Mouse (Mus musculus) forebrain, embryonic 14.5 days (tissue): ENCODE results near the gene Gm21992. TPM values are rescaled to one million over a fixed set of nuclear protein-coding genes. Genes with fewer than 3 reads are reported as not detected.
"Not testable (repeated sequence)": the region's sequence is repeated elsewhere in the genome, so short reads cannot be mapped to it uniquely, and the experiment has no call there.

Source experiments
- ATAC-seq: fragments of 200-750 bp; cut with Nextera tagmentation; 2 replicates; pipeline ENCODE4 v1.8.0; 2017; ENCODE audit warnings: mild to moderate bottlenecking, moderate library complexity
- DNase-seq: peaks from one replicate; pipeline ENCODE4 v3.0.0-alpha.2; 2015; ENCODE audit warnings: low spot score
- H3K27ac ChIP-seq: fragments of 300-500 bp; sonication (generic); 2 replicates; pipeline ENCODE4 v1.5.1; 2014; ENCODE audit warnings: low read depth, mild to moderate bottlenecking, control low read depth, low read length, moderate library complexity
- H3K27me3 ChIP-seq: fragments of 300-500 bp; sonication (generic); replicated peaks from 2 replicates; pipeline ENCODE4 v1.6.1; 2014; ENCODE audit warnings: low read length, control low read depth, mixed read lengths; ENCODE audit not compliant: control insufficient read depth, insufficient read depth
- H3K36me3 ChIP-seq: fragments of 300-500 bp; sonication (generic); 2 replicates; pipeline ENCODE4 v1.6.1; 2014; ENCODE audit warnings: low read length, control low read depth; ENCODE audit not compliant: control insufficient read depth, insufficient read depth
- H3K4me1 ChIP-seq: fragments of 300-500 bp; sonication (generic); 2 replicates; pipeline ENCODE4 v1.6.1; 2014; ENCODE audit warnings: antibody characterized with exemption, low read length, control low read depth; ENCODE audit not compliant: control insufficient read depth, insufficient read depth
- H3K4me2 ChIP-seq: fragments of 300-500 bp; sonication (generic); 2 replicates; pipeline ENCODE4 v1.6.1; 2014; ENCODE audit warnings: mild to moderate bottlenecking, control low read depth, low read length
- H3K4me3 ChIP-seq: fragments of 300-500 bp; sonication (generic); 2 replicates; pipeline ENCODE4 v1.5.1; 2014; ENCODE audit warnings: low read depth, low read length, control low read depth
- H3K9ac ChIP-seq: fragments of 300-500 bp; sonication (generic); 2 replicates; pipeline ENCODE4 v1.6.1; 2014; ENCODE audit warnings: mild to moderate bottlenecking, low read length, control low read depth, moderate library complexity
- H3K9me3 ChIP-seq: fragments of 300-500 bp; sonication (generic); replicated peaks from 2 replicates; pipeline ENCODE4 v1.6.1; 2016; ENCODE audit warnings: low read length, control low read depth, mixed read lengths; ENCODE audit not compliant: control insufficient read depth
- WGBS: fragments of 180-500 bp; shearing (Covaris S2); extraction: QIAGEN DNeasy Blood & Tissue Kit; methylation state at CpG from one replicate; pipeline ENCODE4 v1.1.7; 2014; 5-methylcytosine and 5-hydroxymethylcytosine counted together
- polyA plus RNA-seq: library from polyadenylated mRNA; unstranded; fragments of >200 nt; fragmentation: Nextera tagmentation; extraction: Ambion mirVana; gene quantifications from 2 replicates; pipeline ENCODE4 v1.2.1, GENCODE M21; 2014

The Gm21992 gene
- polyA plus RNA-seq, 1 experiment from 2014 or later, result 9.4 TPM

DNA sequence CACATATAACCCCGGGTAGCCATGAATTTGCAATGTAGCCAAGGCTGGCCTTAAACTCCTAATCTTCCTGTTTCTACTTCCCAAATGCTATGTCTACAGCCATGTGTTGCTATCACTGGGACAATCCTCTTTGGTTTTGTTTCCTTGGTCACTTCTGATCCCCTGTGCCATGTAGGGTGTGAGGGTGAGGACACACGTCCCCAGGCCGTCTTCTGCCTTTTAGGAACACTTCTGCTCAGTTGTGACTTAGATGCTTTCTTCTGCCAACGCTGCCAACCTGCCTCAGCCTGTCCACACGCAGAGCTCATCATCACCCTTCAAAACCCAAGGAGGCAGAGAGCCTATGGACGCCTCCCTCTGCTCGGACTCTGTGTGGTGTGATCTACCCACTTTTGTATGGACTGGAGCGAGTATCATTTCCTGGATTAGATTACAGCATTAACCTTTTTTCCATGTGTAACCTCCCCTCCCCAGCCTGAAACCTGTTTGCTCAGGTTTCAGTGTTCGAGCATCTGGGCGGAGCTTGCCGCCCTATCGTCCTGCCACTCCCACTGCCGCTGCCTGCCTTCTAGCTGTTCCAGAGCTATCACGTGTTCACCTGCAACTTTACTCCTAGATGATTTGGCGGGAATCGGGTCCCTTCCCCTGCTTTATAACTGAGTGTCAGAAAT is 17.2 kb upstream of the Gm21992 start:
- H3K9ac ChIP-seq, result no peak overlapping the region
- no peak overlapping the region for H3K27ac ChIP-seq
- ATAC-seq, result no peak
- no peaks in the 10 kb centered on the region for H3K27me3 ChIP-seq
- WGBS, result 64% methylated on average over 16 of the region's 16 CpGs
- H3K36me3 ChIP-seq, result peaks cover 9% of the 10 kb centered on the region; the same call in 1 of the 2 replicates
- no peak overlapping the region for H3K4me2 ChIP-seq
- H3K4me1 ChIP-seq, result no peaks in the 10 kb centered on the region
- no peak for DNase-seq
- no peak overlapping the region for H3K4me3 ChIP-seq
- H3K9me3 ChIP-seq, result no peaks in the 10 kb centered on the region

DNA sequence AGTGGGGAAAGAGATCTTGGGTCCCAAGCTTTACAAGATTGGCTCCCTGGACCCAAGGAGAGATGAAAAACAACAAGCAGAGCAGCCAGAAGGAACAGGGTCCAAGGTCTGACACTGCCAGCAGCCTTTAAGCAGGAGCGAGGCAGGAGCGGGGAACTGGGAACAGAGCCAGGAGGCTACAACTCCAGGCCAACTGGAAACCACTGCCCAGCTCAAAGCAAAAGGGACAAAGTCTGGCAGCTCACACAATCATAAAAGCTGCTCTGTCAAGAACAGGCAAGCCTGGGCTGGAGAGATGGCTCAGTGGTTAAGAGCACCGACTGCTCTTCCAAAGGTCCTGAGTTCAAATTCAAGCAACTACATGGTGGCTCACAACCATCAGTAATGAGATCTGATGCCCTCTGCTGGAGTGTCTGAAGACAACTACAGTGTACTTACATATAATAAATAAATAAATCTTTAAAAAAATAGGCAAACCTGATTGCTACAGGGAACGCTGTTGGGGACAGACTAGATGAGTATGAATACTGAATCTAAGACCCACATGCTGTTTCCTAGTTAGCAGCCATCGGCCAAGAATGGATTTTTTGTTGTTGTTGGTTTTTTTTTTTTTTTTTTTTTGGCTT is 9.4 kb upstream of the Gm21992 start:
- H3K4me2 ChIP-seq, result no peak overlapping the region
- H3K27ac ChIP-seq, result no peak overlapping the region
- DNase-seq, result peak; percentile 74
- peaks cover 6% of the 10 kb centered on the region; the same call in 1 of the 2 replicates for H3K36me3 ChIP-seq
- H3K27me3 ChIP-seq, result no peaks in the 10 kb centered on the region
- 62% methylated on average over 5 of the region's 5 CpGs for WGBS
- H3K9me3 ChIP-seq, result no peaks in the 10 kb centered on the region
- ATAC-seq, result 0 out of 2 replicates have a peak, but pooled peaks have one; percentile 54
- no peaks in the 10 kb centered on the region for H3K4me1 ChIP-seq
- no peak overlapping the region for H3K4me3 ChIP-seq
- H3K9ac ChIP-seq, result no peak overlapping the region

DNA sequence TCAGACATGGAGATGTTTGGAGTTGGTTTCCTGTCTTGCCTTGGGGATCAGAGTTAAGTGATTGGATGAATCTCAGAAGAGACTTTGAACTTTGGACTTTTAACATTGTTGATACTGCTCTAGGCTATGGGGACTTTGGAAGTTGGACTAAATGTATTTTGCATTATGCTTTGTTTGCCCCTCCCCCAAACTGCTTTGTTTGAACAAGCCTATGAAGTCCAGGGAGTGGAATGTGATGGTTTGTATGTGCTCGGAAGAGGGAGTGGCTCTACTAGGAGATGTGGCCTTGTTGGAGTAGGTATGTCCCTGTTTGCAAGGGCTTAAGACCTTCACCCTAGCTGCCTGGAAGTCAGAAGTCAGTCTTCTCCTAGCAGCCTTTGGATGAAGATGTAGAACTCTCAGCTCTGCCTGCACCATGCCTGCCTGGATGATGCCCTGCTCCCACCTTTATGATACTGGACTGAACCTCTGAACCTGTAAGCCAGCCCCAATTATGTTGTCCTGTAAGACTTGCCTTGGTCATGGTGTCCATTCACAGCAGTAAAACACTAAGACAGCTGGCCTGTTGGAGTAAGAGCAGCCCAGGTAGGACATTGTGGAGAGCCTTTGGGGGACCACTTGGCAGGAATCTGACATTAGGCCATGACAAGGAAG is 5.9 kb upstream of the Gm21992 start:
- peaks cover under 1% of the 10 kb centered on the region; the same call in 1 of the 2 replicates for H3K4me1 ChIP-seq
- no peaks in the 10 kb centered on the region for H3K27me3 ChIP-seq
- no peak overlapping the region for H3K9ac ChIP-seq
- no peak overlapping the region for H3K4me2 ChIP-seq
- no peaks in the 10 kb centered on the region for H3K36me3 ChIP-seq
- WGBS, result 78% methylated on average over 1 of the region's 1 CpGs
- ATAC-seq (no peak), DNase-seq (no peak)
- 0 out of 2 replicates have a peak, but pooled peaks cover 2% of the 10 kb centered on the region for H3K9me3 ChIP-seq
- H3K4me3 ChIP-seq, result no peak overlapping the region
- H3K27ac ChIP-seq, result no peak overlapping the region

DNA sequence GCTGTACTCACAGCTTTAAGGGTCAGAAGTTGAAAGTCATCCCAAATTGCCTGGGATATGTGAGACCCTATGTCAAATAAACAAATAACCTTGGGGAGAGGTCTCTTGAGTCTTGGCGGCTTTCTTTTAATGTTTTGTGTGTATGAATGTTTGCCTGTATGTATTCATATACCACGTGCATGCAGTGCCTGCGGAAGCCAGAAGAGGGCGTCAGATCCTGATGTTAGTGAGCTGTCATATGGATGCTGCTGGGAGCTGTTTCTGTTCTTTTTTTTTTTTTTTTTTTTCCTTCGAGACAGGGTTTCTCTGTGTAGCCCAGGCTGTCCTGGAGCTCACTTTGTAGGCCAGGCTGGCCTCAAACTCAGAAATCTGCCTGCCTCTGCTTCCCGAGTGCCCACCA is 1.6 kb upstream of the Gm21992 start:
- ATAC-seq (no peak), DNase-seq (no peak)
- no peak overlapping the region for H3K4me2 ChIP-seq
- H3K36me3 ChIP-seq, result no peaks in the 10 kb centered on the region
- no peak overlapping the region for H3K9ac ChIP-seq
- H3K9me3 ChIP-seq, result 0 out of 2 replicates have a peak, but pooled peaks cover 2% of the 10 kb centered on the region
- H3K4me3 ChIP-seq, result no peak overlapping the region
- 72% methylated on average over 6 of the region's 6 CpGs for WGBS
- peaks cover 17% of the 10 kb centered on the region for H3K4me1 ChIP-seq
- H3K27me3 ChIP-seq, result no peaks in the 10 kb centered on the region
- no peak overlapping the region for H3K27ac ChIP-seq

DNA sequence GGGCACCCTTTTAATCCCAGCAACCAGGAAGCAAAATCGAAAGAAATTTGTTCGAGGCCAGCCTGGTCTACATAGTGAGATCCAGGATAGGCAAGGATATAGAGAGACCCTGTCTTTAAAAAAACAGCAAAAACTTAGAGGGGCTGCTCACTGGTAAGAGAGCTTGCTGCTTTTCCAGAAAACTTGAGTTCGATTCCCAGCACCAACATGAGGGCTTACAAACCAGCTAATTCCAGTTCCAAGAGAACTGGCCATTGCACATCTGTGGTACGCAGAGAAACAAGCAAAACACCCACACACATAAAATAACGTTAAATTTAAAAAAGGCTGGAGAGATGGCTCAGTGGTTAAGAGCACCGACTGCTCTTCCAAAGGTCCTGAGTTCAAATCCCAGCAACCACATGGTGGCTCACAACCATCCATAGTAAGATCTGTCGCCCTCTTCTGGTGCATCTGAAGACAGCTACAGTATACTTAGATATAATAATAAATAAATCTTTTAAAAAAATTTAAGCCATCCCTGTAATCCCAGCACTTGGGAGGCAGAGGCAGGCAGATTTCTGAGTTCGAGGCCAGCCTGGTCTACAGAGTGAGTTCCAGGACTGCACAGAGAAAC is 1.0 kb upstream of the Gm21992 start:
- 79% methylated on average over 8 of the region's 8 CpGs for WGBS
- ATAC-seq, H3K9me3 ChIP-seq, H3K36me3 ChIP-seq, H3K27me3 ChIP-seq, DNase-seq: not testable (repeated sequence)
- peaks cover 17% of the 10 kb centered on the region for H3K4me1 ChIP-seq
- peak overlapping the region; percentile 79 for H3K4me3 ChIP-seq
- H3K4me2 ChIP-seq, result peak overlapping the region; percentile 88
- H3K27ac ChIP-seq, result peak overlapping the region; percentile 86; the same call in 1 of the 2 replicates
- peak overlapping the region; percentile 84 for H3K9ac ChIP-seq

DNA sequence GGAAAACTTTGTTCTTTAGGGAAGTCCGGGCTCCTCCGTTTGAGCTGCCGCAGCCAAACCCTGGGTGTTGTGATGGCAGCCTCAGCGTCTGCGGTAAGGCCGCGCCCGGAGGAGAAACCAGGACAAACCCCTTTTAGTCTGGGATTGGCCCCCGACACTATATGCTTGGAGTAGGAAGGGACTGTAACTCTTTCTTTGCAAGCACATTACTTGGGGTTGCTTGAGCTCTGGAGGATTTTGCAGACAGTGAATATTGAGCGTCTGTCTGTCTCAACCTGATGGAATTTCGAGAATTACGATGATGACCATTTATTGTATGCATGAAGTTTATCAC is 464 bp upstream of the Gm21992 start:
- Histone ChIP-seq H3K4me1 (peaks cover 17% of the 10 kb centered on the region), H3K27ac (peak overlapping the region; percentile 86), H3K9me3 (0 out of 2 replicates have a peak, but pooled peaks cover 2% of the 10 kb centered on the region), H3K9ac (peak overlapping the region; percentile 84), H3K4me2 (peak overlapping the region; percentile 88), H3K4me3 (peak overlapping the region; percentile 79), H3K27me3 (no peaks in the 10 kb centered on the region), H3K36me3 (no peaks in the 10 kb centered on the region)
- no peak for DNase-seq
- 5% methylated on average over 12 of the region's 12 CpGs for WGBS
- ATAC-seq, result peak; percentile 28

DNA sequence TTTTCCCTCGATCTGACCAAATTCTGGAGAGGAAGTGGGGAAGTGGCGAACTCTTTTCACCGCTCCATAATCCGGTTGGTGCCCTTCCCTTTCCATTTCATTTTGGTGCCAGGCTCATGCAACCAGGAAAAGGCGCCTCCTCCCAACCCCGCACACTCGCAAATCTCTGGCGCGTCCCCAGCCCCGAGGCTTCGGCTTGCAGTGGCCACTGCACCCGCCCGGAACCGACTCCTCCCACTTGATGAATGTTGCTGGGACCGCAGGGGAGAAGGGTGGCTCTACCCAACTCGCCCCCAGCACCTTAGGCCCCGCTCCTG is 708 bp downstream of the Gm21992 start:
- Histone ChIP-seq H3K9ac (peak overlapping the region; percentile 84), H3K9me3 (0 out of 2 replicates have a peak, but pooled peaks cover 2% of the 10 kb centered on the region), H3K4me2 (peak overlapping the region; percentile 88), H3K4me3 (peak overlapping the region; percentile 79), H3K27ac (peak overlapping the region; percentile 87), H3K4me1 (peaks cover 17% of the 10 kb centered on the region), H3K36me3 (no peaks in the 10 kb centered on the region), H3K27me3 (no peaks in the 10 kb centered on the region)
- WGBS, result under 1% methylated on average over 17 of the region's 17 CpGs
- no peak for DNase-seq
- no peak for ATAC-seq

DNA sequence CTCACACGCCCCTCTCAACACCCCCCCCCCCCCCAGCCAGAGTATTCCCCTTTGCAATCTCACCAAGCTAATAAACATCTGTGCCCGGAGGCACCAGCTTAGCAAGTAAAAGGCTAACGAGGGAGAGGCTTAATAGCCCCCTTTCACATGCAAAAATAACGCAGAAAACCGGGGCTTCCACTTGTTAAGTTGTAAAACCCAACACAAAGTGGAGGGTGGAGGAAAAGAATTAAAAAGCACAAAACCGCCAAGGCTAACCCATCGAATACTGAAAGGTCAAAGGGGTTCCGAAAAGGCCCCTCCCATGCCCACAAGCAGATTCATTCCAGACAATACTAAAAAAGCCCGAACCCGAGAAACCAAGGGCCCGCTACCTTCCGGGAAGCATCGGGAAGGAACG is 1.1 kb downstream of the Gm21992 start:
- Histone ChIP-seq H3K4me1 (peaks cover 17% of the 10 kb centered on the region), H3K36me3 (no peaks in the 10 kb centered on the region), H3K4me2 (peak overlapping the region; percentile 88), H3K27ac (peak overlapping the region; percentile 87; the same call in 1 of the 2 replicates), H3K9ac (peak overlapping the region; percentile 84), H3K9me3 (0 out of 2 replicates have a peak, but pooled peaks cover under 1% of the 10 kb centered on the region), H3K27me3 (no peaks in the 10 kb centered on the region), H3K4me3 (peak overlapping the region; percentile 79)
- no peak for DNase-seq
- under 1% methylated on average over 14 of the region's 14 CpGs for WGBS
- ATAC-seq, result no peak
